ENCODE assay signal across 15 mouse cellular contexts in the genomic region with DNA sequence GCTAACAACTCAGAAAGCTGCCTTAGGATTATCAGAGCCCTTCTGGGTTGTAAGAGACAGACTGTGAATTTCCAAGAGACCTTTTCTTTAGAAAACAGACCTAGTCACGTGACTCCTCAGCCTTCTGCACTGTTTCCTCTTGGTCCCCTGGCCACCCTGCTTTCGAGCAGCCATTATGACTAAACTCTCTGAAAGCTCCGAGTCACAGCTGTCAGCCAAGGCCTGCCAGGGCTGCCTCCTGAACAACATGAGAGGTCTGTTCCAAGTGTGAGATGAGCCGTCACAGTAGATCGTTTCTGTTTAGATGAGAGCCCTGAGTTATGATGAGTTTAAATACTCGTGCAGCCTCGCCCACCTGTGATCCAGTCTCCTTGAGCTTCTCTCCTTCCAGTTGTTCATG. TPM values are rescaled to one million over a fixed set of nuclear protein-coding genes. Genes with fewer than 3 reads are reported as not detected.
"Had no signal": no experiment of that assay in that cellular context is flagged by ENCODE, and none has a peak within 500 bp of the region (broad histone marks: within the 10 kb centered on the region; RNA-seq: fewer than 3 reads in every experiment).

No protein-coding gene starts in this region.

- H3K4me2 ChIP-seq: limb, embryonic 15.5 days; liver, embryonic 13.5 days; lung, embryonic 15.5 days; neural tube, embryonic 12.5 days had no signal

- DNase-seq: kidney, adult 11 months; kidney, postnatal 14 days; liver, embryonic 13.5 days; liver, postnatal 0 days; lung, postnatal 14 days; midbrain, embryonic 14.5 days; right cerebral cortex, postnatal 4 days; spleen, adult 18-20 months; thymus, adult 18-20 months; thymus, postnatal 14 days had no signal

- H3K27me3 ChIP-seq: limb, embryonic 15.5 days; liver, embryonic 13.5 days; lung, embryonic 15.5 days; neural tube, embryonic 12.5 days had no signal

- H3K27ac ChIP-seq: limb, embryonic 15.5 days; liver, embryonic 13.5 days; lung, embryonic 15.5 days; macrophage; neural tube, embryonic 12.5 days had no signal

- H3K4me3 ChIP-seq: limb, embryonic 15.5 days; liver, embryonic 13.5 days; lung, embryonic 15.5 days; neural tube, embryonic 12.5 days had no signal

- ATAC-seq: liver, postnatal 0 days had no signal

- H3K4me1 ChIP-seq: limb, embryonic 15.5 days; liver, embryonic 13.5 days; lung, embryonic 15.5 days; neural tube, embryonic 12.5 days had no signal

- H3K9me3 ChIP-seq: limb, embryonic 15.5 days; liver, embryonic 13.5 days; lung, embryonic 15.5 days; neural tube, embryonic 12.5 days had no signal

- H3K9ac ChIP-seq: limb, embryonic 15.5 days; liver, embryonic 13.5 days; liver, postnatal 0 days; lung, embryonic 15.5 days; neural tube, embryonic 12.5 days had no signal

RNA-seq across cellular contexts. Expression of a gene that starts 37.6 kb away (rescaled TPM):
- total RNA-seq: monocyte, adult 5-6 weeks had no signal
